Mouse (Mus musculus): ENCODE measurements around the gene Bckdhb.
"Not testable (repeated sequence)": the region's sequence is repeated elsewhere in the genome, so short reads cannot be mapped to it uniquely, and the experiment has no call there.

Bckdhb gene

GRCm38 (mm10) chr9:83962098-83963086, 37.4 kb downstream of the Bckdhb start:
- no peak for DNase-seq (ENCODE audit: extremely low read depth, low read depth)

GRCm38 (mm10) chr9:83963296-83963695, 38.4 kb downstream of the Bckdhb start:
- DNase-seq (ENCODE audit: extremely low read depth, low read depth) = no peak

GRCm38 (mm10) chr9:83964376-83964775, 39.4 kb downstream of the Bckdhb start:
- no peak for DNase-seq (ENCODE audit: extremely low read depth, low read depth)

- DNase-seq (ENCODE audit: extremely low read depth, low read depth) = no peak
These were observed 42.6 kb downstream of the Bckdhb start for GRCm38 (mm10) chr9:83967439-83968050.

- DNase-seq (ENCODE audit: extremely low read depth, low read depth) = no peak
These were observed 44.4 kb downstream of the Bckdhb start for GRCm38 (mm10) chr9:83969326-83969725.

GRCm38 (mm10) chr9:83973467-83973866, 48.5 kb downstream of the Bckdhb start:
- DNase-seq (ENCODE audit: extremely low read depth, low read depth) = no peak

DNA sequence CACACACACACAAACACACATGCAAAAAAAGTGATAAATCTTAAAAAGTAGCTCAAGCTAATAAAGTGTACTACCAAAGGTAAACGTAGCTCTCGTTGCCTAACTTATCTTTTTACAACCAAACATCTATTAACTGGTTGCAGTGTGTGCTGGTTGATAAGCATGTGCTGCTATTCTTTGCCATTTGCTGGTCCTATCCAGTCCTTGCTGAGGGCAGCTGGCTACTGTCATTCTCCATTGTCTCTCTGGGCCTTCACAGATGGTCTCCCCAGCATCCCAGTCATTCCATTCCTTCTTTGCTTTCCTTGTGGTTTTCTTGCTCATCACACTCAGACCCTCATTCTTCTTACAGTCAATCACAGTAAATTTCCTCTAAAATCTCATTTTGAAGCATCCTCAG, 50.9 kb downstream of the Bckdhb start:
- no peak for DNase-seq (ENCODE audit: extremely low read depth, low read depth)

- no peak for DNase-seq (ENCODE audit: extremely low read depth, low read depth)
These were observed 56.3 kb downstream of the Bckdhb start for GRCm38 (mm10) chr9:83981234-83981633.

DNA sequence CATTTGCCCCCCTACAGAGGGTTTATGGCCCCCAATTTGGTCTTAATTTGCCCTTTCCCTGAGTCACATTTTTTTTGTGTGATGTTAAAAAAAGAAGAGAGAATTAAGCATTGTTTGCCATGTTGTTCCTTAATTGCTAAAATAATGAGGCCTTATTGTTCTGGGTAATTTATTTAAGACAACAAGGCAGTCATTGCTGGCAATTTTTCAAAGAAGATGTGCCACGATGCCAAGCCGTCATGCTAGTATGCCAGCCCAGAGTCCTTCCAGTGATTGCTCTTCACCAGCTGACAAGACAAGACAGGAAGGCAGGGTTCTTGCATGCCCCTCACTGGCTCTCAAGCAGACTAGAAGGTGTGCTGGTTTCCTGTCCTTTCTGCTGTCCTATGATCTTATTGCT, 84.0 kb downstream of the Bckdhb start:
- no peak for DNase-seq (ENCODE audit: extremely low read depth, low read depth)

GRCm38 (mm10) chr9:84011146-84011545, 86.2 kb downstream of the Bckdhb start:
- DNase-seq (ENCODE audit: extremely low read depth, low read depth) = no peak

DNA sequence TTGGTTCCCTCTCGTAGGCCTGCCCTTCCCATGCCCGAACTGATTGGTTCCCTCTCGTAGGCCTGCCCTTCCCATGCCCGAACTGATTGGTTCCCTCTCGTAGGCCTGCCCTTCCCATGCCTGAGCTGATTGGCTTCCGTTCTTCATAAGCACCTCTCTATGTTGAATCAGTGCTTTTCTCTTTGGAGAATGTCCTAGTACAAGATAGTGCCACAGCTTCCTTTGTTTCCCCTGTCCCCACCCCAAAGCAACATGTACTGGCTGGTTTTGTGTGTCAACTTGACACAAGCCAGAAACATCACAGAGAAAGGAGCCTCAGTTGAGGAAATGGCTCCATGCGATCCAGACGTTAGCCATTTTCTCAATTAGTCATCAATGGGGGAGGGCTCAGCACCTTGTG, 93.2 kb downstream of the Bckdhb start:
- DNase-seq (ENCODE audit: extremely low read depth, low read depth) = not testable (repeated sequence)

DNA sequence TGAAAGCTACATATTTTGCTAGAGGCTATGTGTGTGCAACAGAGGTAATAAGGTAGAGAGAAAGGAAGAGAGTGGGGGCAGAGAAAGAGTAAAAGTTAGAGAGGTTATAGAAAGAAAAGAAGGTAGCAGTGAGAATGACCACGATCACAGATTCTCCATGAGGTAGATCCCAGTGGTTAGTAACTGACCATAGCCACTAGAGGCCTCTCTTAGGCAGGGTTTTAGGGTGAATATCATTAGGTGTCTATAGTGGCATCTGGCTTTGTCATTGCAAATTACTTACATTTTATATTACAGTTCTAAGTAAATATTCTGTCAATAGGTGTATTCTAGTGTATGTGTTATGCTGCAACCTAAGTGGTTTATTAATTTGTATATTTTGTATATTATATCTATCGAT, 94.7 kb downstream of the Bckdhb start:
- DNase-seq (ENCODE audit: extremely low read depth, low read depth) = no peak

DNA sequence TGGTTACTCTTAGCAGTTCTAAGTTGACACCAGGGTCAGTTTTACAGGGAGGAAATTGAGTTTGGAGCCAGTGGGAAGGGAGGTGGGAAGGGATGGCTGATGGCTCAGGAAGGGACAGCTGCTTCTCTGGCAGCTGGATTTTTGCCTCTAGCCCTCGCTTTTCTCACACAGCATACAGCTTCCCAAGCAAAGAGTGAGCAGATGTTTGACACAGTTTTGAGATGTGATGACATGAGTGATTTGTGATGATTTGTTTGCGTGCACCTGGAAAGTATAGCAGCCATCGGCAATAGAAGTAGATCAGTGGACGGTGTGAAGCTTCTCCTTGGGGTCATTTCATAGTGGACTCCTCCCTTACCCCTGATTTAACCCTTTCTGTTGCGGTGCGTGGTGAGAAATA, 96.2 kb downstream of the Bckdhb start:
- DNase-seq (ENCODE audit: extremely low read depth, low read depth) = no peak

GRCm38 (mm10) chr9:84028120-84028519, 103.2 kb downstream of the Bckdhb start:
- DNase-seq (ENCODE audit: extremely low read depth, low read depth) = no peak

- no peak for DNase-seq (ENCODE audit: extremely low read depth, low read depth)
These were observed 105.8 kb downstream of the Bckdhb start for GRCm38 (mm10) chr9:84030691-84031290.

DNA sequence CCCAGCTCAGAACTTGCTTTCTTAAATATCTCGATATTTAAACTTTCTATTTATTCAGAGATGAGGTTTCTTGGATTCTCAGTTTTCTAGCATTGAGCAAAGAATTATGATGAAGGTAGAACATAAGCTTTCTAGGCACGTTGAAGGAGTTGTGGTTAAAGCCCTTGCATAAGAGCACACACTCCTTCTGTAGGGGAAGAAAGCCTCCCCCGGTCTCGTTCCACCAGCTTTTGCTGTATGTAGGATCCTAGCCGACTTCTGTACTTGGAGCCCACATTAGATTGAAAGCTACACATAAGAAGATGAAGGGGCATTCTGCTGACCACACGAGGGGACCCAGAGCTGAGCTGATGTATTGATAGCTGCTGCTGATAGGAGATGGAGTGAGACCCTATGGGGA, 106.5 kb downstream of the Bckdhb start:
- DNase-seq (ENCODE audit: extremely low read depth, low read depth) = no peak

DNA sequence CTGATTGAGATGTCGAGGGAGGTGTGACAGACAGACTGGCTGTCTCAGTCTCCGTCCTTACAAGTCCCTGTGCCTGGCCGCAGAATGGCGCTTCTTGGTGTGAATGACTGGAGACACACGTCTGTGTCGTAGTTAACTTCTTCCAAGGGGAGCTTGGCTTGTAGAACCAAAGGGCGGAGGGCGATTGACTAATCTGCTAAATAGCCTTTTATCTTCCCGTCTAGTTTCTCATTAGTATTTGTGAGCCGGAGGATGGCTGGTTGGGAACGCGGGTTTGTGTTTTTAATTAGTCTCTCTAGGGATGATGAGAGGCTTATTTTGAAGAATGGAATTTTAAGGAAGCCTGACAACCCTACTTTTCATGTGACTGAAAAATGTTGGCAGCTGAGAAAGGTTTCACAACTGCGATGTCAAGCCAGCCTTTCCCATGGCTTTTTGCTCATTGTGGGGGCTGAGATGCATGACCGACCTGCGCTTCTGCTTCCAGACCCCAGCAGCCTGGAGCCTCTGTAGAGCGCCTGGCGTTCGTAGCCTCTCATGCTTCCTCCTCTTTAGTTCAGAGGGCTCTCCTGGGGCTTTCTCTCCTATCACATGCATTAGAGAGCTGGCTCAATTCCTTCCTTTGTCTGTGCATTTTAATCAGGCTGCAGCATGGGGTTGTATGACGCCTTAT, 107.9 kb downstream of the Bckdhb start:
- DNase-seq (ENCODE audit: extremely low read depth, low read depth) = no peak

DNA sequence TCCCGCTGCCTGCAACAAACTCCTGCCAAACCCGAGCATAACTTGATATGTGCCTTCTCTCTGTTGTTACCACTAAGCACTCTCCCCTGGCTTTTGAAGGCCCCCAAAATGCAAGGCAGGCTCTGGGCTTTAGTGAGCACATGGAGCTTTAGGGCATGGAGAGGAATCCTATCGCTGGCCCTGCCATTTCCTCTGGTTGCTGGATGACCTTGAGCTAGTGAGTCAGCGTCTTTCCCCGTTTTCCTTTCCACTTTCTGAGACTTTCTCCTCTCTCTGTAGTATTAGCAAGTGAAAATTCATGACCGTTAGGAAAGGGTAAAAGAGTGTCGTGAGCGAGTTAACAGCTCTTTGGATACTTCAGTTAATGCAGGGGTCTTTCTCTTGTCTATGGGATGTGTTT, 111.1 kb downstream of the Bckdhb start:
- no peak for DNase-seq (ENCODE audit: extremely low read depth, low read depth)

DNA sequence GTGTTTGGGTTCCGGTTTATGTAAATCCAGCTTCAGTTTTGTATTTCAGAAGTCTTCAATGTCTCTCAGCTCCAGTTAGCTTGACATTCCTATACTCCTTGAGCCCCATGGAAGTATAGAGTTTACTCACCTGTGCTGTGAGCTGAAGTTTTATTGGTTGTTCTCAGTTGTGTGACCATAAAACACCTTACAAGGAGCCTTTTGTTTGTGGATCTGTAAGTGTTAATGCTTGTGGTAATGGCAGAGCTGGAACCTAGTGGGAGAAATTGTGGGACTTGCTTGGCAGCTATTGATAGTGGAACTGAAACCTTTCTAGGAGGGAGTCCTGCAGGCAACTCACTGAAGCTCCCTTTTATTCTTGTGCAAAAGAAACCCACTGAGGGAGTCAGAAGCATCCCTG, 112.3 kb downstream of the Bckdhb start:
- DNase-seq (ENCODE audit: extremely low read depth, low read depth) = no peak

DNA sequence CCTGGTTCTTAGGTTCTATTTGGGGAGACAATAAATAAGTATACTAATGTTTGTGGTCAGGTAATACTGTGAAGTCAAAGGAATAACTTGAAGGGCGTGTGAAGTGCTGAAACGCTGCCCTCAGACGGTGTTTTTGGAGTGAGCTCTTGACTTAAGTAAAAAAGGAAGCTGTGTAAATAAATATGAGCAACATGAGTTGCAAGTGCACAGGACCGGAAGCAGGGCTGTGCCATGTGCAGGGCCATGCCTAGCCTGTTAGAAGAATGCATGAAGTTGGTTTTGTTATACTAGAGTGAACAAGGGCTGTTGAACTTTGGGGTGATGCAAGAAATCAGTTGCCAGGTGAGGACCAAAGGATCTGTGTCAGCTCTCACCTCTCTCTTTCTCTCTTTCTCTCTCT, 114.0 kb downstream of the Bckdhb start:
- no peak for DNase-seq (ENCODE audit: extremely low read depth, low read depth)

- DNase-seq (ENCODE audit: extremely low read depth, low read depth) = no peak
These were observed 115.4 kb downstream of the Bckdhb start for GRCm38 (mm10) chr9:84040376-84040775.
